ENCODE assay signal across 9 mouse cellular contexts in genomic region chr1:134343567-134343966, GRCm38 (mm10). TPM values are rescaled to one million over a fixed set of nuclear protein-coding genes. Genes with fewer than 3 reads are reported as not detected.
DNase-seq lines count a peak whose midpoint lies in the region; ATAC-seq and TF ChIP-seq lines count a peak whose summit lies in the region.
"Had no signal": no experiment of that assay in that cellular context is flagged by ENCODE, and none has a peak within 500 bp of the region (broad histone marks: within the 10 kb centered on the region; RNA-seq: fewer than 3 reads in every experiment).

No protein-coding gene starts in this region.

- H3K9me3 ChIP-seq in hindbrain, embryonic 14.5 days (ENCODE audit: control insufficient read depth, low read length) = no peaks in the 10 kb centered on the region
- H3K9me3 ChIP-seq in neural tube, embryonic 13.5 days = no peaks in the 10 kb centered on the region

- H3K36me3 ChIP-seq in hindbrain, embryonic 14.5 days (replicated peaks; ENCODE audit: control insufficient read depth, insufficient read depth) = peaks cover 25% of the 10 kb centered on the region
- peaks cover 23% of the 10 kb centered on the region for H3K36me3 ChIP-seq in neural tube, embryonic 13.5 days

- H3K4me2 ChIP-seq in hindbrain, embryonic 14.5 days (replicated peaks) = peak overlapping the region; percentile 65
- H3K4me2 ChIP-seq in neural tube, embryonic 13.5 days = peak overlapping the region; percentile 79

- intact Hi-C loops in left cerebral cortex, adult 2 months (cut with DNase I) = no loop called here
- intact Hi-C loops in left cerebral cortex, postnatal 25 days (cut with DNase I) = no loop called here

- no peak for TF ChIP-seq CTCF in left cerebral cortex, adult 2 months (IDR thresholded peaks at IDR 0.05)

- H3K27me3 ChIP-seq in hindbrain, embryonic 14.5 days (ENCODE audit: control insufficient read depth, insufficient read depth, low read length) = no peaks in the 10 kb centered on the region
- 0 out of 2 replicates have a peak, but pooled peaks cover 4% of the 10 kb centered on the region for H3K27me3 ChIP-seq in neural tube, embryonic 13.5 days

- no peak overlapping the region; the same call in 1 of the 2 replicates for H3K27ac ChIP-seq in left cerebral cortex, adult 2 months
- no peak overlapping the region for H3K27ac ChIP-seq in hindbrain, embryonic 14.5 days
- H3K27ac ChIP-seq in neural tube, embryonic 13.5 days (replicated peaks) = peak overlapping the region; percentile 70; the same call in 1 of the 2 replicates

- peaks cover 8% of the 10 kb centered on the region; the same call in 1 of the 2 replicates for H3K4me1 ChIP-seq in hindbrain, embryonic 14.5 days (replicated peaks; ENCODE audit: control insufficient read depth, insufficient read depth, low read length)
- peaks cover 30% of the 10 kb centered on the region for H3K4me1 ChIP-seq in neural tube, embryonic 13.5 days (replicated peaks)

- ATAC-seq in hindbrain, embryonic 14.5 days (ENCODE audit: low FRiP score) = no peak
- ATAC-seq in neural tube, embryonic 13.5 days (ENCODE audit: low read depth) = peak; percentile 29

- 5% methylated on average over 2 of the region's 2 CpGs for WGBS in hindbrain, embryonic 14.5 days
- WGBS in neural tube, embryonic 13.5 days = 12% methylated on average over 2 of the region's 2 CpGs

- H3K9ac ChIP-seq in hindbrain, embryonic 14.5 days = peak overlapping the region; percentile 63; the same call in 1 of the 2 replicates
- H3K9ac ChIP-seq in neural tube, embryonic 13.5 days = peak overlapping the region; percentile 78

- peak in 1 of 2 experiments; percentile 11 for DNase-seq in left cerebral cortex, adult 2 months (ENCODE audit: extremely low spot score in 1 of 2, low spot score in 2 of 2)
- DNase-seq in left cerebral cortex, postnatal 25 days (ENCODE audit: low spot score in 2 of 2) = no peak
- peak; percentile 81 for DNase-seq in cerebellum, adult 9-11 months
- DNase-seq in hindbrain, embryonic 14.5 days (ENCODE audit: low spot score) = no peak
- DNase-seq in urinary bladder, postnatal 25 days (ENCODE audit: low spot score) = no peak
- no peak for DNase-seq in frontal cortex, adult 2 months (ENCODE audit: extremely low spot score in 1 of 2, low spot score in 1 of 2)
- DNase-seq in adrenal gland, adult 8-10 months = no peak

- H3K4me3 ChIP-seq in left cerebral cortex, adult 2 months = peak overlapping the region; percentile 65
- H3K4me3 ChIP-seq in hindbrain, embryonic 14.5 days (replicated peaks; ENCODE audit: low read length) = peak overlapping the region; percentile 48
- H3K4me3 ChIP-seq in neural tube, embryonic 13.5 days = peak overlapping the region; percentile 53
- H3K4me3 ChIP-seq: myocyte had no signal

RNA-seq across cellular contexts. Expression of gene Ppfia4, which starts 10.8 kb away (rescaled TPM):
- 10 to 100 TPM; 50.7 to 50.8 TPM for total RNA-seq in left cerebral cortex, adult 2 months (2021)
- 10 to 100 TPM; 43.3 to 49.4 TPM for total RNA-seq in left cerebral cortex, postnatal 25 days (2021)
- polyA plus RNA-seq in hindbrain, embryonic 14.5 days (2014; fragmentation: Nextera tagmentation; extraction: Ambion mirVana) = 20.4 and 22.3 TPM in 2 replicates
- polyA plus RNA-seq in neural tube, embryonic 13.5 days (2015; fragmentation: Nextera tagmentation; extraction: Ambion mirVana) = 10.9 and 11.7 TPM in 2 replicates
- 49.4 TPM in 2 replicates for polyA plus RNA-seq in frontal cortex, adult 2 months (2012; rRNA removed)
- 1 to 10 TPM; 1.6 to 2.6 (median 2.0) TPM for total RNA-seq in adrenal gland, adult 8-10 months (2022)

RNA-seq across cellular contexts. Expression of gene Tmem183a, which starts 18.2 kb away (rescaled TPM):
- total RNA-seq in left cerebral cortex, adult 2 months (2021) = 10 to 100 TPM; 57.2 to 70.8 TPM
- 10 to 100 TPM; 67.2 to 72.9 TPM for total RNA-seq in left cerebral cortex, postnatal 25 days (2021)
- 134 and 140 TPM in 2 replicates for polyA plus RNA-seq in hindbrain, embryonic 14.5 days (2014; fragmentation: Nextera tagmentation; extraction: Ambion mirVana)
- polyA plus RNA-seq in neural tube, embryonic 13.5 days (2015; fragmentation: Nextera tagmentation; extraction: Ambion mirVana) = 105 and 117 TPM in 2 replicates
- polyA plus RNA-seq in frontal cortex, adult 2 months (2012; rRNA removed) = 54.0 and 62.4 TPM in 2 replicates
- total RNA-seq in adrenal gland, adult 8-10 months (2022) = 10 to 100 TPM; 39.2 to 61.6 (median 49.4) TPM

RNA-seq across cellular contexts. Expression of gene 4933406M09Rik, which starts 42.2 kb away (rescaled TPM):
- total RNA-seq in left cerebral cortex, adult 2 months (2021) = not detected
- not detected for total RNA-seq in left cerebral cortex, postnatal 25 days (2021)
- not detected in 2 replicates for polyA plus RNA-seq in hindbrain, embryonic 14.5 days (2014; fragmentation: Nextera tagmentation; extraction: Ambion mirVana)
- polyA plus RNA-seq in neural tube, embryonic 13.5 days (2015; fragmentation: Nextera tagmentation; extraction: Ambion mirVana) = not detected in 2 replicates
- not detected in 2 replicates for polyA plus RNA-seq in frontal cortex, adult 2 months (2012; rRNA removed)
- not detected for total RNA-seq in adrenal gland, adult 8-10 months (2022)
- polyA plus RNA-seq: myocyte had no signal

RNA-seq across cellular contexts. Expression of gene Myog, which starts 53.8 kb away (rescaled TPM):
- total RNA-seq in left cerebral cortex, adult 2 months (2021) = not detected
- total RNA-seq in left cerebral cortex, postnatal 25 days (2021) = not detected
- 0.13 and 0.17 TPM in 2 replicates for polyA plus RNA-seq in hindbrain, embryonic 14.5 days (2014; fragmentation: Nextera tagmentation; extraction: Ambion mirVana)
- 5.2 and 21.7 TPM in 2 replicates for polyA plus RNA-seq in neural tube, embryonic 13.5 days (2015; fragmentation: Nextera tagmentation; extraction: Ambion mirVana)
- polyA plus RNA-seq in frontal cortex, adult 2 months (2012; rRNA removed) = 0.14 and 0.15 TPM in 2 replicates
- total RNA-seq in adrenal gland, adult 8-10 months (2022) = not detected

Comparison
In these comparisons a context has a peak if more than half of its experiments do, and no peak if none do; other contexts are left out.
1. RNA of gene Ppfia4, which starts 10.8 kb away (total RNA-seq): 50.7 to 50.8 TPM in left cerebral cortex, adult 2 months and 43.3 to 49.4 TPM in left cerebral cortex, postnatal 25 days; 1.6 to 2.6 TPM in adrenal gland, adult 8-10 months; every median in the first group is over 10 times any median in the second.
2. Peak in every context shown above with its lines, with median percentiles within 50 percentile points of each other: H3K4me3 ChIP-seq.